Mouse (Mus musculus) heart, postnatal 0 days (tissue): ENCODE measurements at regions not wholly inside any gene's neighbourhood (a gene's known extent, or its start where the extent isn't known, plus 50 kb on each side); places are given as distances from the start of the nearest gene placed in this dataset.

Source experiments
- CTCF ChIP-seq: IDR thresholded peaks from 2 replicates; pipeline ENCODE4 v1.5.1; 2016; ENCODE audit warnings: antibody characterized with exemption, control low read depth, low read depth
- EP300 ChIP-seq: IDR thresholded peaks from 2 replicates; pipeline ENCODE4 v1.6.1; 2016; ENCODE audit warnings: antibody characterized with exemption, low read depth

DNA sequence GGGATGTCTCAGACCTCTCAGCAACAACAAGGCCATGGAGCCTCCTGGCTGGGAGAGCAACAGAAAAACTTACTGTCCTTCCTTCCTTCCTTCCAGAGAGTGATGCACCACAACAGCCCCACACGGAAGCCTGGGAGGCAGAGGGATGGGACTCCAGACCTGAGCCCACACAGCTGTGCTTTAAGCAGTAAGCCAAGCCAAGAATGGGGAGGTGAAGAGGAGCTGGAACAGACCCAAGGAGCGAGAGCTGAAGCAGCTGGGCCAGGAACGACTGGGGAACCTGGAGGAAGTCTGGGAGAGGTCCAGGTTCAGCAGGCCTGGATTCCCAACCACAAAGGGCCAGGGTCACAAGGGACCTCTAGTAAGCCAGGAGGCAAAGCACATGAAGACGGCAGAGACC lies 67.5 kb downstream of the Cpn2 start:
- TF ChIP-seq EP300 (no peak), CTCF (no peak)
